Mouse (Mus musculus) ES-Bruce4 (cell line): ENCODE data around the gene Col4a1. TPM values are rescaled to one million over a fixed set of nuclear protein-coding genes. Genes with fewer than 3 reads are reported as not detected.
A peak's percentile ranks its signal among the peaks of the same experiment; 100 is the strongest.

Experiments used
- H3K27ac ChIP-seq: 2 replicates; pipeline ENCODE4 v1.5.1; 2012; ENCODE audit warnings: low read length, inconsistent platforms; ENCODE audit not compliant: insufficient read depth
- H3K27me3 ChIP-seq: 2 replicates; pipeline ENCODE4 v1.6.1; 2012; ENCODE audit warnings: mild to moderate bottlenecking, low read length, inconsistent platforms; ENCODE audit not compliant: control insufficient read depth, poor library complexity, insufficient read depth, severe bottlenecking
- H3K36me3 ChIP-seq: 2 replicates; pipeline ENCODE4 v1.6.1; 2012; ENCODE audit warnings: inconsistent platforms, mild to moderate bottlenecking, low read length, moderate library complexity; ENCODE audit not compliant: control insufficient read depth, poor library complexity, insufficient read depth, severe bottlenecking
- H3K4me1 ChIP-seq: one replicate; pipeline ENCODE4 v1.8.1; 2011; ENCODE audit warnings: low read length; ENCODE audit not compliant: control insufficient read depth, insufficient read depth
- H3K4me3 ChIP-seq: 2 replicates; pipeline ENCODE4 v1.5.1; 2011; ENCODE audit warnings: low read depth, mild to moderate bottlenecking, low read length
- H3K9ac ChIP-seq: 2 replicates; pipeline ENCODE4 v1.6.1; 2012; ENCODE audit warnings: low read depth, mild to moderate bottlenecking, inconsistent platforms; ENCODE audit not compliant: poor library complexity, severe bottlenecking
- H3K9me3 ChIP-seq: replicated peaks from 2 replicates; pipeline ENCODE4 v1.6.1; 2012; ENCODE audit warnings: mild to moderate bottlenecking, low read length, inconsistent platforms; ENCODE audit not compliant: control insufficient read depth, poor library complexity, insufficient read depth, severe bottlenecking
- CTCF ChIP-seq: IDR thresholded peaks from one replicate; pipeline ENCODE4 v1.8.1; 2011; ENCODE audit warnings: low read depth, low read length
- EP300 ChIP-seq: IDR thresholded peaks from 2 replicates; pipeline ENCODE4 v1.6.1; 2011; ENCODE audit warnings: low read depth, low read length; ENCODE audit not compliant: insufficient read depth
- POLR2A ChIP-seq: IDR thresholded peaks from one replicate; pipeline ENCODE4 v1.8.1; 2011; ENCODE audit warnings: low read length; ENCODE audit not compliant: insufficient read depth
- polyA plus RNA-seq: library from polyadenylated mRNA; stranded (reverse); fragments of >200 nt; gene quantifications from 2 replicates; pipeline ENCODE4 v1.2.4, GENCODE M21; 2011; ENCODE audit warnings: low read depth; ENCODE audit not compliant: missing spikeins, insufficient read depth, insufficient read length

The Col4a1 gene
- polyA plus RNA-seq, 1 experiment, result 56.3 TPM

DNA sequence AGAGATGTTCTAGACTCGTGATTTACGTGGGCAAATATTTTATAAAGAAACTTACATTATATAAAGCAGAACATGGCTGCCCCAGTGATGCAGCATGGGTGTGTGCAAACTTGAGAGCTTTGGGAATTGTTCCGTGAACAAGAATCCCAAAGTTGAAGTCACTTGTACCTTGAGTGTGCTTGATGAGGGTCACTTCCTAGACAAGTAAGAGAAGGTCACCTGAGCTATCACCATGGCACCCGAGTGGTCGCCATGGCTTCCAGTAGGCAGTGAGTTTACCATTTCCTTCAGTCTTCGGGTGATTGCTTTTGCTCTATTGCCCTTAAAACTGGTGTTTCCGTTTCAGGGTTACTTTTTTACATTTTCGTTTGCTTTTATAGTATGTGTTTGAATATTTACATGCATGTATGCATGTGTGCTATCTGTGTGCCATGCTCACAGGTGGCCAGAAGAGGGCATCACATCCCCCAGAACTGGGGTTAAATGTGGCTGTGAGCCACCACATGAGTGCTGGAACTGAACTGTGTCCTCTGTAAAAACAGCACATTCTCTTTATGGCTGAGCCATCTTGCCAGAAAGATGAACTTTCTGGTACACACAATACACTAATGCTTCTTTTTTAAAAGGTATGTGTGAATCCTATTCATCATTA is 42.3 kb upstream of the Col4a1 start:
- H3K4me3 ChIP-seq, result no peak overlapping the region
- no peaks in the 10 kb centered on the region for H3K36me3 ChIP-seq
- H3K9ac ChIP-seq, result no peak overlapping the region

DNA sequence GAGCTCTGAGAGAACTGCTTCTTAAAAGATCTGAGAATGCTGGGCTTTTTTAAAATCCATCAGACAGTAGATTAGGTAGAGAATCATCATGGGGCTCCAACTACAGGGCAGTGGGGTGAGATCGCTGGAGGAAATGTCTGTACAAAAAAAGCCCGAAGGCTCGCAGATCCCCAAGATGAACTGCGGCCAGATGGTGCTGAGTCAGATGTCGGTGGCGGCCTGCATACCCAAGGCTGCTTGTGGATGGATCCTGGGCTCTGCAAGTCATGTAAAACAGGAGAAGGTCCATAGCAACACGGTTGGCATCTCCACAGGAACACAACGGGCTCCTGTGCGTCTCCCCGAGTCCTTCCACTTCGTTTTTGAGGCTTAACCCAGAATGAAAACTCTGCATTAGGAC is 39.9 kb upstream of the Col4a1 start:
- Histone ChIP-seq H3K27me3 (no peaks in the 10 kb centered on the region), H3K9ac (no peak overlapping the region), H3K4me1 (no peaks in the 10 kb centered on the region), H3K9me3 (no peaks in the 10 kb centered on the region), H3K4me3 (no peak overlapping the region), H3K36me3 (no peaks in the 10 kb centered on the region), H3K27ac (no peak overlapping the region)
- TF ChIP-seq CTCF (no peak), POLR2A (no peak), EP300 (no peak)

More for the DNA sequence above, 42.3 kb upstream of the Col4a1 start:
- H3K4me1 ChIP-seq, result no peaks in the 10 kb centered on the region
- H3K27ac ChIP-seq, result no peak overlapping the region
- H3K27me3 ChIP-seq, result no peaks in the 10 kb centered on the region
- H3K9me3 ChIP-seq, result no peaks in the 10 kb centered on the region
- peak; percentile 34 for TF ChIP-seq CTCF
- TF ChIP-seq POLR2A, result no peak

DNA sequence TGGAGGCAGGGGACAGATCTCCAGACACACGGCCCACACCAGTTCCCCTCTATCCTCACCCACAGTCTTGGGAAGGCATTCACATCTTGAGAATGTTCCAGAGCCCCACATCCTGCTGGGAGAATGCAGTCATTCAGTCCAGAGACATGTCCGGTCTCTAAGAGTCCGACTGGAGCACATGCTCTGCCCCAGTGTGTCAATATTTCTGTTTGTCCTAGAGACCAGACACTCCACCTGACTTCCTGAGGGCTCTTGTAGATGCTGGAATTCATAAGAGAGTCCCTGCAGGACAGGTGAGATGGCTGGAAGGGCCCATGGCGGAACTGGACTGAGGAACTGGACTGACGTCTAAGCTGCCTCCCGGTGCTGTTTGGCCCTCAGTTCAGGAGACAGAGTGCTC is 38.7 kb upstream of the Col4a1 start:
- no peaks in the 10 kb centered on the region for H3K36me3 ChIP-seq
- H3K27me3 ChIP-seq, result no peaks in the 10 kb centered on the region
- no peak overlapping the region for H3K9ac ChIP-seq
- no peaks in the 10 kb centered on the region for H3K9me3 ChIP-seq
- no peak overlapping the region for H3K27ac ChIP-seq
- TF ChIP-seq CTCF (no peak), EP300 (no peak), POLR2A (no peak)
- H3K4me3 ChIP-seq, result no peak overlapping the region
- H3K4me1 ChIP-seq, result no peaks in the 10 kb centered on the region

DNA sequence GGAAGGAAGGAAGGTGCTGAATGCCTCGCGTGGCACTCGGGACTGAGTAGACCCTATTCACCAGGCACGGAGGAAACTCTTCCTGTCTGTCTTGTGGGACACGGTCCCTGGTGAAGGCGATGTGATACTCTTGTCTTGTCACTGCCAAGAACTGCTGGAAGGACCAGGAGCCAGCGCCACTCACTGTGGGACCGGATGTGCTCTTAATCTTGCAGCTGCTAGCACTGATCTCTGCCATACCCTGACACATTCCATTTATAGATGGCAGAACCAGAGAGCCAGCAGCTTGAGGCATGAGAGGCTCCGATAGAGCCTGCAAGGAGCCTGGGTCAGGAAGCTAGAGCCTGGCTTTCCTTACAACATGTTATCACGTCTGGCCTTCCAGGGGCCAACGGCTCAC is 36.0 kb upstream of the Col4a1 start:
- Histone ChIP-seq H3K36me3 (no peaks in the 10 kb centered on the region), H3K27me3 (no peaks in the 10 kb centered on the region), H3K9me3 (no peaks in the 10 kb centered on the region), H3K9ac (no peak overlapping the region), H3K27ac (no peak overlapping the region), H3K4me1 (no peaks in the 10 kb centered on the region), H3K4me3 (no peak overlapping the region)
- TF ChIP-seq EP300, result no peak
- TF ChIP-seq CTCF, result no peak
- TF ChIP-seq POLR2A, result no peak

DNA sequence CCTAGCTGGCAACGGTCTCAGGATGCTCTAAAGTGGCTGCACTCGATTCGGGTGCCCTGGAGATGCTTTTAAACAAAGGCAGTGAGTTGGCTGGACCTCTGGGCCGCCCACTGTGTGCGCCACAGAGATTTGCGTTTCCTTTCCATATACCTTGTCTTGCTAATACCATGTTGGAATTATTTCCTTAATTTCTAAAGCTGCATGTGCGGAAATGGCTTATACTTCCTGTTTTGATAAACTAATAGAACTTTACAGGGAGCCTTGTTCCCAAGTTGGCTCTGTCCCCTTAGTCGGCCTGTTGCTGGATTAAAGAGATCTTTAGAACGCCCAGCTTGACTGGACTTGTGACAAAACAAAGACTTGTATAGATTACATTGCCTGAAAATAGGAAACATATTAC is 35.1 kb upstream of the Col4a1 start:
- Histone ChIP-seq H3K4me3 (no peak overlapping the region), H3K9ac (no peak overlapping the region), H3K4me1 (no peaks in the 10 kb centered on the region), H3K36me3 (no peaks in the 10 kb centered on the region), H3K9me3 (no peaks in the 10 kb centered on the region), H3K27me3 (no peaks in the 10 kb centered on the region), H3K27ac (no peak overlapping the region)
- TF ChIP-seq CTCF (no peak), EP300 (no peak), POLR2A (no peak)

DNA sequence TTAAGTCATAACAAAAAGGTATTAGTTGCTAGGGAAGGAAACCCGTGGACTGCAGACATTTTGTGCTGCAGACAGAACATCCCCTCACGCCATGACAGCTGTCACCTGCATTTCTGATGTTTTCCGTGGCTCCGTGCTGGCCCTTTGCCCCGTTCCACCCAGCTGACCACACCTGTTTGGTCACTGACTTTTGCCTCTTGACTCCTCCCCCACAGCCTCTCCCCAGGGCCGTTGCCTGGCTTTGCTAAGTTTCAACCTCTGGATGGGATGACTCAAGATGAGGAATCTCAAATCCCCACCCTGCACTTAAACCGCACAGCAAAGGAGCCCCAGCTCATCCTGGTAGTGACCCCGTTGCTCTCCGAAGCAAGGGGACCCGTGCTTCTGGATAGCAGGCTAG is 33.6 kb upstream of the Col4a1 start:
- Histone ChIP-seq H3K9me3 (no peaks in the 10 kb centered on the region), H3K27me3 (no peaks in the 10 kb centered on the region), H3K4me1 (no peaks in the 10 kb centered on the region), H3K4me3 (no peak overlapping the region), H3K27ac (no peak overlapping the region), H3K9ac (no peak overlapping the region), H3K36me3 (no peaks in the 10 kb centered on the region)
- no peak for TF ChIP-seq POLR2A
- TF ChIP-seq EP300, result no peak
- TF ChIP-seq CTCF, result no peak
